Mouse (Mus musculus) liver, postnatal 0 days (tissue): ENCODE data around the gene Golga5.

Experiments
- CTCF ChIP-seq: sonication (generic); IDR thresholded peaks from 2 replicates; pipeline ENCODE4 v1.5.1; 2016; ENCODE audit warnings: antibody characterized with exemption, low read depth
- EP300 ChIP-seq: IDR thresholded peaks from 2 replicates; pipeline ENCODE4 v1.6.1; 2016; ENCODE audit warnings: antibody characterized with exemption, low read depth, mild to moderate bottlenecking

DNA sequence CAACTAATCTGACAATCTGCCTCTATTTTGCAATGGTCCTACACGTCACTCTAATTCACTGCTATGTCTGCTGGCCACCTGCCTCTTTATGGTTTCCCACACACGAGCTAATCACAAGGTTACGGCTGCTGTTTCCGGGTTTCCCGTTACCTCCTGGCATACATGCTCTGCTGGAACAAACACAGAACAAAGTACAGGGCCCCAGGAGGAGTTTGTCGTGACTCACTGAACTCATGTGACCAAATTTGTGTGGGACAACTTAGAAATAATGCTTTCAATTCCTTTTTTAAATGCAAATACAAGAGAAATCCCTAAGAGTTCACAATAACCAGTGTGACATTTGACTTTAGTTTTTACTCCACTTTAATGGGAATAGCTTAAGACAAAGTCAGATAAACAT is 15.4 kb upstream of the Golga5 start:
- TF ChIP-seq CTCF, result no peak
- TF ChIP-seq EP300, result peak; percentile 77
